Mouse (Mus musculus) kidney, postnatal 10 days (tissue): ENCODE measurements around the gene Zfp418.
A peak's percentile ranks its signal among the peaks of the same experiment; 100 is the strongest.
"Not testable (repeated sequence)": the region's sequence is repeated elsewhere in the genome, so short reads cannot be mapped to it uniquely, and the experiment has no call there.

Source experiments
- DNase-seq: peaks from one replicate; pipeline ENCODE4 v3.0.0; 2021; ENCODE audit warnings: mixed read lengths

Zfp418 gene

DNA sequence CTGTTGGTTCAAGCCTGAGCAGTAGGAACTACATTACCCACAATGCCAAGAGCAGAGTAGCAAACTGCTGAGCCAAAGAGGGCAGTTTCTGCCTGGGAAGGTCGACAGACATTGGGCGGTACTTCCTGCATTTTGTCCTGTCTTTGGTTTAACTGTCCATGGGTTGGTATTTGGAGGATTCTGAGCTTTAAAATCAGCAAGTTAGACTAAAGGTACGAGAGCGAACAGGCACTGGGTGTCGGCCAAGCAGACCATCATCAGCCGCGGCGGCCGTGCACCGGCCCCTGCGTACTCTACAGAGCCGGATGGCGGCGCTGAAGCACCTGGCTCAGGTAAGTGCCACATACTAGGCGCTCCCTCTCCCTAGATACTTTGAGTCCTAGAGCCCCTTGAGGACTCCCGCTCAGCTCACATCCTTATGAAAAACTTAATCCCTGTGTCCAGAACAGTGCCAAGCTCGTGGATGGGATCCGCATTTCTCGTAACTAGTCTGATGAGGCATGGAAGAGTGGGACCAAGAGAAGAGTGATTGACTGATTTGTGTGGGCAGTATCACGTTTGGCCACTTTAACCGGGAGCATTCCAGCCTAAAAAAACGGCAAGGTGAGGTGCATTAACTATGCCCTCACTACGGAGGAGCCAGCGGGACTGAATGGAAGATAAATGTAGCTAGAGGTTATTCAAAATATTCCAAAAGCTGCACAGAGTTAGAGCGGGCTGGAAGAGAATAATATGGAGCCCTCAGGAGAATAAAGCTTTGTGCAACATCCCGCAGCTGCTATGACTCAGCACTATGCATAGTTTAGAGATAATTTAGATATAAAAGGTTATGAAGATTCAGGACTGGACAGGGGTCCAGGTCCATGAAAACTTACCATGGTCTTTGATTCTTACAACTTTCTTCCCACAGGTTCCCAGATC lies at the start of gene Zfp418:
Zfp418 (plus strand) TSS at position 104 of the 921 bp plus-strand sequence.
- peak; percentile 71 for DNase-seq

DNA sequence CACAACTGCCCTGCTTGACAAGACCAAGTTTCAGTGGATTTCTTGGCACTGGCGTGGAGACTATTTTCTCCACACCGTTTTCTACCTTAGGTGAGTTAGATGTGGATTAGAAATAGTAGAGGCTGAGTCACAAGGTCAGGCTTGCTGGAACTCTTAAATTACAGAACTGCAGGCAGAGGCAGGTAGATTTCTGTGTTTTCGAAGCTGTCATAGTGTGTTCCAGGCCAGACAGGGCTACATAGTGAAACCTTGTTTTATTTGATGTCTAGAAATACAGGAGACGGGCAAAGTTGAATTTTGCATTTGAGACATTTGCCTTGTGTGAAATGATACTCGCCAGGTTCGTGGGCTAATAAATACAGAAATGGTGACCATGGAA lies 49.5 kb upstream of the Zfp418 start:
- no peak for DNase-seq

DNA sequence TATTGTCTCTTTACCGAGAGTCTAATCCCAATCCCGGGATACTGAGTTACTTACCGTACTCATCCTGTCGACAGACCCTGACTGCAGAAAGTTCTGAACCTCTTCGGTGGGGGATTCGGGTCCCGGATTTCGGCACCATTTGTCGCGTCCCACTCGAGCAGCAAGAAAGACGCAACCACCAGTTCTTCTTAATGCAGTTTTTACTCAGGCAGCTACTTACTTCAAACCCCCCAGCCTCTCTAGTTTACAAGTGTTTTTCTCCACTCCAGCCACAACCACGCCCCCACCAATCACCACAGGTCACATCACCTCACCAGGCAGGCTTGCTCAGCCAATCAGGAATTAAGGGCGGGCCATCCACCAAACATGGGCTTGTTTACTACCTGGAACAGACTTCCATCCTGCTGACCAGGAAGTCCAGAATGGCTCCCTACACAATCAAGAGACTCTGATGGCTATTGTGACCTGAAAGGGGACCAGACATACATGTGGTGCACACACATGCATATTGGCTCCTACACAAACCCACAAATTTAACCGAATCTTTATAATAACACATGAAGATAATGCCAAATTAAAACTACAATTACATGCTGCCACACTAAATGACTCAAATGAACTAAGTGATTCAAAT lies 40.5 kb upstream of the Zfp418 start:
- DNase-seq: not testable (repeated sequence)

DNA sequence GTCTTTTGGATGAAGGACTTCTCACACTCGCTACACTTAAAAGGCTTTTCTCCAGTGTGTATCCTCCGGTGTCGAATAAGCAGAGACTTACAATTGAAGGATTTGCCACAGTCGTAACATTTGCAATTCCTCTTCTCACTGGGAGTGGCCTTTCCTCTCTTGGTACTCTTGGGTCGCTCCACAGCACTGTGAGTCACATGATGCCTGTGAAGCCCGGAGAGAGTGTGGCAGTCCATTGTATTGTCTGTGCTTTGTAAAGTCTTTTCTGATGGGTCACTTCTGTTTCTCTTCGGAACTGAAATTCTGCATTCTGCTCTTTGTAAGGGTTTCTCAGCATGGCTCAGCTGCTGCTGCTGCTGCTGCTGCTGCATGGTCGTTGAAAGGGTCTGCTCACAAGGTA lies 38.4 kb upstream of the Zfp418 start:
- DNase-seq: no peak

DNA sequence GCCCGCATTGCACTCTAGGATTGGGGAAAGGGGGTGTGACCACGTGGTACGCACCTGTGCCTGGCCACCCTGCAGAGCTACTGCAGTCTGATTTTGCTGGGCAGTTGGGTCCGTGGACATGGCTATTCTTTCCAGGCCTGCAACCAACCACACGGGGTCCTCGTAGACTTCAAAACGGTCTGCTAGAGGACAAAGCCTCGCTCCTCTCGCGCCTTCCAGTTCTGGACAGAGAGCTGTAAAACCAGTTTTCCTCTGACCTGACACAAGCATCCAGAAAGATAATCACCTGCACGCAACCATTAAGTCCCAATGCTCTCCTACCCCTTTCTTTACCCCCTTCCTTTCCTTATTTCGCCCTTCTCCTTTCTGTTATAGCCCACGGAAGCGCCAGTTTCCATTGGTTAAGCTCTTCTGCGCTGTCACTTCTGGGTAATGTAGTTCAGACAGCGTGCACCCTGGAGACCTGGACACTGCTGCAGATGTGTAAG lies 34.7 kb upstream of the Zfp418 start, which contains the start of gene Zfp773:
Zfp773 (minus strand) TSS at position 377 of the 488 bp plus-strand sequence.
- DNase-seq: peak; percentile 77

DNA sequence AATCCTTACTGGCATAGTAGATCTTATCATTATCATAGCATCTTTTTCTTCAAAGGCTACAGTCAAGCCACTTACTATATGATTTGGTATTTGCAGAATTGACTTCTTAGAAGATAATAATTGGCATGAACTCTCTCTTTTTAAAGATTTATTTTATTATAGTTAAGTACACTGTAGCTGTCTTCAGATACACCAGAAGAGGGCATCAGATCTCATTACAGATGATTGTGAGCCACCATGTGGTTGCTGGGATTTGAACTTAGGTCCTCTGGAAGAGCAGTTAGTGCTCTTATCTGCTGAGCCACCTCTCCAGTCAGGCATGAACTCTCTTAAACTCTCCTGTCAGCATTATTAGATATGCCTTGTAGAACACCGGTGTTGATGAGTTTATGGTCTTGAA lies 26.9 kb upstream of the Zfp418 start:
- DNase-seq: no peak

DNA sequence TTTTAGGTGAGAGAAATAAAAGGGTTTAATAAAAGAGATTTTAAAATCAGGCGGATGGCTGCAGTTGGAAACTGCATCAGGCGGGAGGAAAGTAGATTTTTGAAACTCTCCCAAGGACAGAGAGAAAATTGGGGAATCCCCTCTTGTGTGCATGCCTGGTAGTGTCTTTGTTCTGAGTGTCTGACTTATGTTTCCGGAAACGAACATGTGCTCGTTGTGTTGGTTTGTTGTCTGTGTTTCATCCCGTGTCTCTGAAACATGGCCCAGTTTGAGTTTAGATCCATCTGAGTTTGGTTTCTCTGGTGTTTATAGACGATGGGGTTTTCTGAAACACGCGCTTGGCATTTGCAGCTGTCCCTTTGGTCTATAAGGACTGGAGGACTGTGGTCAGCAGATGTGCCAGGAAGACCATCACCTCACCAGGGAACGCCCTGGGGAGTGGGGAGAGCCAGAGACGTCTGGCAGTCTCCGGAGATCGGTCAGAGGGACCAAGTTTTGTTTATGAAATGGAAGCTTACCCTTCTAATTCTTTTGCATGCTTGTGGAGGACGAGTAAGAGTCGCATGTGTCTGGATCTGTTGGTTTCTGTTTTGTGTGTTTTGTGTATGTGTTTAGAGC lies 25.0 kb upstream of the Zfp418 start:
- DNase-seq: no peak

DNA sequence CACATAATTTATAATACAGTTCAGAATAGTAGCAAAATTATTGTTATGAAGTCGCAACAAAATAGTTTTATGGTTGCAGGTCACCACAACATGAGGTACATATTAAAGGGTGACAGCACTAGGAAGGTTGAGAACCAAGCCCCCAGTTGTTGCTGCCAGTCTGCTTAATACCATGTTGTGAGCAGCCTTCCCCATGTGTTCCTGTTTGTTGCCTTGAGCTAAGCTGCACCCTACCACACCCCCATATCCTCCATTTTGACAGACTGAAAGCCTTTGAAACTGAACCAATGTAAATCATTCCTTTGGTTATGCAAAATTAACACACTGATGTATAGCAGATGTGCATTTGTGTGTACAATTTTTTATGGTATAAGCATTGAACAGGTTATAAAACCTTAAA lies 14.8 kb downstream of the Zfp418 start:
- no peak for DNase-seq

DNA sequence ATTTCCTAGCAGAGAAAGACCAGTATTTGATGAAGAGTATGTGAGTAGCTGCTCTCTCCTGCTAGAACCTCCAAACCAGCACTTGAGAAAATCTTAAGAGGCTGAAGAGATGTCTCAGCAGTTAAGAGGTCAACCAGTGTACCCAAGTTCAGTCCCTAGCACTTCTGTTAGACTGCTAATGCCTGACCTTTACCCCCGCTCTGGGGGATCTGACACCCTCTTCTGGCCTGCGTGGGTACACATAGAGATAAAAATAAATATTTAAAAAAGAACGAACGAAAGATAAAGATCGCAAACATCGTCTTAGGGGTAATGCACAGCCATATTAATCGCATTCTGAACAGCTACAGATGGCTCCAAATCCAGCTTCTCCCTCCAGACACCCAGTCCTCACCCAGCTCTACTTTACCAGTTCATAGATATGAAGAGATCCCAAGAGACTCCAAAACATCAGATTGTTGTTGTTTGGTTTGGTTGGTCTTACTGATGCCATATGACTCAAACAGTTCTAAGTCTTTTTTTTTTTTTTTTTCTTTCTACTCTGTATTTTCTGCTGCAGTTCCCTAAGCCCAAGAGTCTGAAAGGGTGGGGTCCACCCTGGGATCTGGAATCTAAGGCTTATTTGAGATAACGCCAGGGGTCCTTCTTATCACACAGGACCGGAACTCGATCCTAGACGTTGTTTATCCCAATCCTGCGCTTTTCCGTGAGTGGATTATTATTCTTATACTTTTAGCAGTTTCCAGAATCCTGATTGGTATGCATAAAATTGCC lies 16.5 kb downstream of the Zfp418 start:
- DNase-seq: no peak

DNA sequence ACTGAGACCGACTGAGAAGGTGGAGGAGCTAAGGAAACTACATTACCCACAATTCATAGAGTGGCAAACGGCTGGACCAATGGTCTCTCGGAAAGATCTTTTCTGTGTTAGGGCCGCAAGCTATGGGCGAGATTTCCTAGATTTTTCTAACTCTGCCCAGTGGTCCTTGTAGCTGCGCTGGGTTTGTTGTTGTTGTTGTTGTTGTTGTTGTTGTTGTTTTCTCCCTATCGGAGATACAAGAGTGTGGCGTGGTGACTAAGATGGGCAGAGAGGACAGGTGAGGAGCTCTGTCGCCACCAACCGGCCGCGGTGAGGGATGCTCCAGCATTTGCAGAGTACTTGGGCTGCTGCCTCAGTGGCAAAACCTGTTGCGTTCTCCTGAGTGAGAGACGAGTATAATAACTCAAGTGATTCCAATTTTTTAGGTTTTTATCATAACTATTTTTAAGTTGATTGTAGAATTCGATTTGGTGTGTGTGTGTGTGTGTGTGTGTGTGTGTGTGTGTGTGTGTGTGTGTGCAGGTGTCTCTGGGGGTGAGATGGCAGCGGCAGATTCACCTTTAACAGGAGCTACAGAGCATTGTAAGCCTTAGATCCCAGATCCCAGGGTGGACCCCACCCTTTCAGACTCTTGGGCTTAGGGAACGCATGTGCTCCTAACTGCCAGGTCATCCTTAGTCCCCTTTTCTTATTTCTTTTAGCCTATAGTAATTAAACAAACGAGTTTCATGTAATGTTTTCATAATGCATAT lies 17.2 kb downstream of the Zfp418 start:
- peak; percentile 80 for DNase-seq

DNA sequence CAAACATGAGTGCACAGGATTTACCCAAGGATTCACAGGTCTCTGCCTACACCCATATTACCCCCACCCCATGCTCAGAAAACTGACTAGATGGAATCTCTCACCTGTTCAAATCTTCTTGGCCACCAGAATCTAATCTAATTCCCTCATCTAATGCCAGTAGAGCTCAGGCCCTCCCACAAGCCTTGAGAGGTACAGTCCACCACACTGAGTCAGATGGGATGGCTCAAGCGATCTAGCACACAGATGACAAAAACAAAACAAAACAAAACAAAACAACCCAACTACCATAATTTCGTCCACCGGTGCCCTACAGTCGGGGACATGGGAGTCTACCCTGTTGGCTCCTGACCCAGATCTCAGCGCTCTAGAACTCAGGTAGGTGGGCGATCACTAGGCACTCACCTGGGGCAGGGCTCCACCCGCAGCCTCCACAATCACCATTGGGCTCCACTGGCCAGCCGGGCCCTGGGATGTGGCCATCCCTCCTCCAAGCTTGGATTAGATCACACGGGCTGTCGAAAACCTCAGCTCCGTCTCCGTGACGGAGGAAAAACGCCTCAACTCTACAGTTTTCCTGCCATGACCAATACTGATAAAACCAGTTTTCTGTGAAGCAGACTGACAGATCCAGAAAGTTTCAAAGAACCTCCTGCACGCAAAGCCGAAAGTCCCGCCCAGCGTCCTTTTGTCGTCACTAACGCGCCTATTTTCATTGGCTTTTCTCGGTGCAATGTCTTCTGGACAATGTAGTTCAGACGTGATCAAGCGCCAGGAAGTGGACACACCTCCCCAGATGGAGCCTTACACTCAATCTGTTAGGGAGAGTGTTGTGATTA lies 38.4 kb downstream of the Zfp418 start, which contains the start of gene Zfp772:
Zfp772 (minus strand) TSS at position 686 of the 839 bp plus-strand sequence.
- DNase-seq: peak; percentile 49
